Mouse (Mus musculus): ENCODE results near the gene Prss36. TPM values are rescaled to one million over a fixed set of nuclear protein-coding genes. Genes with fewer than 3 reads are reported as not detected.
"Not testable (repeated sequence)": the region's sequence is repeated elsewhere in the genome, so short reads cannot be mapped to it uniquely, and the experiment has no call there.

Gene Prss36
- polyA plus RNA-seq, 1 experiment from 2014 or later: 16.2 TPM

- under 1% methylated on average over 75 of the region's 92 CpGs for WGBS
- peak; percentile 93 for ATAC-seq (ENCODE audit: low FRiP score)
Measured at GRCm38 (mm10) chr7:127967004-127967921, 20.7 kb upstream of the Prss36 start, which contains the start of gene Fus. Fus (plus strand) TSS chr7:127967457.

GRCm38 (mm10) chr7:127966371-127966918, 19.9 kb upstream of the Prss36 start:
- H3K27me3 ChIP-seq (replicated peaks): no peaks in the 10 kb centered on the region
- ATAC-seq (ENCODE audit: low FRiP score): peak; percentile 16; the same call in 1 of the 2 replicates
- WGBS: 6% methylated on average over 10 of the region's 10 CpGs
- H3K4me3 ChIP-seq (replicated peaks): peak overlapping the region; percentile 99
- peak overlapping the region; percentile 99 for H3K27ac ChIP-seq (replicated peaks)
- no peaks in the 10 kb centered on the region for H3K9me3 ChIP-seq (replicated peaks)
- peak overlapping the region; percentile 99 for H3K9ac ChIP-seq (replicated peaks)
- H3K36me3 ChIP-seq: peaks cover 16% of the 10 kb centered on the region
- peaks cover 29% of the 10 kb centered on the region for H3K4me1 ChIP-seq
- H3K4me2 ChIP-seq: peak overlapping the region; percentile 78

More at GRCm38 (mm10) chr7:127967004-127967921, 20.7 kb upstream of the Prss36 start, which contains the start of gene Fus:
- Histone ChIP-seq H3K4me2 (peak within 1 kb of the TSS; percentile 78), H3K36me3 (peaks cover 25% of the 10 kb centered on the region), H3K9ac (replicated peaks) (peak within 1 kb of the TSS; percentile 99), H3K27ac (replicated peaks) (peak within 1 kb of the TSS; percentile 99), H3K4me1 (peaks cover 29% of the 10 kb centered on the region), H3K27me3 (replicated peaks) (no peaks in the 10 kb centered on the region), H3K9me3 (replicated peaks) (no peaks in the 10 kb centered on the region), H3K4me3 (replicated peaks) (peak within 1 kb of the TSS; percentile 99)

GRCm38 (mm10) chr7:127959364-127959763, 12.8 kb upstream of the Prss36 start:
- H3K4me2 ChIP-seq: no peak overlapping the region
- no peaks in the 10 kb centered on the region for H3K9me3 ChIP-seq (replicated peaks)
- H3K4me3 ChIP-seq (replicated peaks): no peak overlapping the region
- H3K27me3 ChIP-seq (replicated peaks): no peaks in the 10 kb centered on the region
- 69% methylated on average over 5 of the region's 5 CpGs for WGBS
- no peak overlapping the region for H3K9ac ChIP-seq (replicated peaks)
- H3K36me3 ChIP-seq: no peaks in the 10 kb centered on the region
- ATAC-seq (ENCODE audit: low FRiP score): no peak
- H3K27ac ChIP-seq (replicated peaks): no peak overlapping the region
- H3K4me1 ChIP-seq: no peaks in the 10 kb centered on the region

GRCm38 (mm10) chr7:127952864-127953581, 6.5 kb upstream of the Prss36 start:
- Histone ChIP-seq H3K27ac (replicated peaks) (no peak overlapping the region), H3K4me1 (no peaks in the 10 kb centered on the region), H3K27me3 (replicated peaks) (no peaks in the 10 kb centered on the region), H3K9ac (replicated peaks) (no peak overlapping the region), H3K9me3 (replicated peaks) (no peaks in the 10 kb centered on the region), H3K4me2 (no peak overlapping the region), H3K36me3 (no peaks in the 10 kb centered on the region), H3K4me3 (replicated peaks) (no peak overlapping the region)
- ATAC-seq (ENCODE audit: low FRiP score): no peak
- 43% methylated on average over 13 of the region's 13 CpGs for WGBS

- Histone ChIP-seq H3K27me3 (replicated peaks) (peaks cover 29% of the 10 kb centered on the region), H3K4me2 (peak overlapping the region; percentile 1; the same call in 1 of the 2 replicates), H3K36me3 (no peaks in the 10 kb centered on the region), H3K4me1 (no peaks in the 10 kb centered on the region), H3K9me3 (replicated peaks) (no peaks in the 10 kb centered on the region), H3K9ac (replicated peaks) (no peak overlapping the region), H3K4me3 (replicated peaks) (no peak overlapping the region), H3K27ac (replicated peaks) (no peak overlapping the region)
- WGBS: 11% methylated on average over 23 of the region's 23 CpGs
- no peak for ATAC-seq (ENCODE audit: low FRiP score)
Measured at GRCm38 (mm10) chr7:127944614-127945013, 1.9 kb downstream of the Prss36 start.

GRCm38 (mm10) chr7:127942097-127942496, 4.4 kb downstream of the Prss36 start:
- H3K27ac ChIP-seq (replicated peaks); H3K4me2 ChIP-seq; H3K4me3 ChIP-seq (replicated peaks); H3K9ac ChIP-seq (replicated peaks); H3K4me1 ChIP-seq; ATAC-seq (ENCODE audit: low FRiP score); H3K36me3 ChIP-seq; H3K9me3 ChIP-seq (replicated peaks): not testable (repeated sequence)
- H3K27me3 ChIP-seq (replicated peaks): peaks cover 29% of the 10 kb centered on the region
- 66% methylated on average over 2 of the region's 2 CpGs for WGBS

- 57% methylated on average over 18 of the region's 18 CpGs for WGBS
- Histone ChIP-seq H3K27me3 (replicated peaks) (no peaks in the 10 kb centered on the region), H3K4me3 (replicated peaks) (peak overlapping the region; percentile 72), H3K36me3 (no peaks in the 10 kb centered on the region), H3K4me1 (peaks cover 20% of the 10 kb centered on the region), H3K27ac (replicated peaks) (peak overlapping the region; percentile 88), H3K9me3 (replicated peaks) (no peaks in the 10 kb centered on the region), H3K4me2 (peak overlapping the region; percentile 89), H3K9ac (replicated peaks) (peak overlapping the region; percentile 79)
- peak; percentile 16; the same call in 1 of the 2 replicates for ATAC-seq (ENCODE audit: low FRiP score)
Measured at GRCm38 (mm10) chr7:127936216-127936884, 10.2 kb downstream of the Prss36 start.

GRCm38 (mm10) chr7:127935748-127936159, 10.8 kb downstream of the Prss36 start:
- Histone ChIP-seq H3K27me3 (replicated peaks) (no peaks in the 10 kb centered on the region), H3K27ac (replicated peaks) (peak overlapping the region; percentile 88), H3K4me1 (peaks cover 20% of the 10 kb centered on the region), H3K36me3 (no peaks in the 10 kb centered on the region), H3K4me3 (replicated peaks) (peak overlapping the region; percentile 72), H3K9ac (replicated peaks) (peak overlapping the region; percentile 79), H3K4me2 (peak overlapping the region; percentile 89), H3K9me3 (replicated peaks) (no peaks in the 10 kb centered on the region)
- ATAC-seq (ENCODE audit: low FRiP score): peak; percentile 79
- WGBS: under 1% methylated on average over 38 of the region's 38 CpGs

- Histone ChIP-seq H3K9me3 (replicated peaks) (no peaks in the 10 kb centered on the region), H3K9ac (replicated peaks) (peak overlapping the region; percentile 79), H3K27ac (replicated peaks) (peak overlapping the region; percentile 88), H3K27me3 (replicated peaks) (peaks cover 6% of the 10 kb centered on the region), H3K36me3 (no peaks in the 10 kb centered on the region), H3K4me2 (peak overlapping the region; percentile 89), H3K4me3 (replicated peaks) (peak overlapping the region; percentile 72), H3K4me1 (peaks cover 20% of the 10 kb centered on the region)
- WGBS: 5% methylated on average over 32 of the region's 32 CpGs
- peak; percentile 97 for ATAC-seq (ENCODE audit: low FRiP score)
Measured at GRCm38 (mm10) chr7:127935028-127935722, 11.3 kb downstream of the Prss36 start.

- no peak overlapping the region for H3K27ac ChIP-seq (replicated peaks)
- no peak overlapping the region for H3K4me3 ChIP-seq (replicated peaks)
- peaks cover 17% of the 10 kb centered on the region for H3K27me3 ChIP-seq (replicated peaks)
- H3K9ac ChIP-seq (replicated peaks): no peak overlapping the region
- peaks cover 28% of the 10 kb centered on the region for H3K4me1 ChIP-seq
- H3K4me2 ChIP-seq: peak overlapping the region; percentile 1; the same call in 1 of the 2 replicates
- ATAC-seq (ENCODE audit: low FRiP score): no peak
- H3K36me3 ChIP-seq: no peaks in the 10 kb centered on the region
- H3K9me3 ChIP-seq (replicated peaks): no peaks in the 10 kb centered on the region
- 91% methylated on average over 5 of the region's 5 CpGs for WGBS
Measured at GRCm38 (mm10) chr7:127934075-127934474, 12.4 kb downstream of the Prss36 start.
